Mouse (Mus musculus) olfactory bulb, adult 2 months (tissue): ENCODE results near the gene Smc4.

ENCODE experiments used
- CTCF ChIP-seq: fragments of 200-500 bp; IDR thresholded peaks from 2 replicates; pipeline ENCODE4 v1.5.1; 2012; ENCODE audit warnings: low read depth, mild to moderate bottlenecking, low read length, moderate library complexity; ENCODE audit not compliant: insufficient read depth
- POLR2A ChIP-seq: fragments of 200-500 bp; IDR thresholded peaks from 2 replicates; pipeline ENCODE4 v1.6.1; 2012; ENCODE audit warnings: mild to moderate bottlenecking, low read depth, low read length, moderate library complexity; ENCODE audit not compliant: insufficient read depth

GRCm38 (mm10) chr3:69064005-69064404 is 59.5 kb downstream of the Smc4 start:
- TF ChIP-seq POLR2A (no peak), CTCF (no peak)
